Mouse (Mus musculus) layer of hippocampus, adult 2 months (tissue): Measurements from ENCODE around the gene Pdxp. TPM values are rescaled to one million over a fixed set of nuclear protein-coding genes. Genes with fewer than 3 reads are reported as not detected.

Experiments
- DNase-seq, 2 experiments: peaks; one replicate each; pipeline ENCODE4 v3.0.0; 2022; ENCODE audit warnings: low spot score in 2 of 2
- H3K27ac ChIP-seq: fragments of 200-600 bp; 2 replicates; pipeline ENCODE4 v1.8.1; 2022
- H3K4me3 ChIP-seq: fragments of 200-600 bp; 2 replicates; pipeline ENCODE4 v1.8.1; 2022; ENCODE audit warnings: mild to moderate bottlenecking
- CTCF ChIP-seq: fragments of 200-600 bp; conservative IDR thresholded peaks from 2 replicates; pipeline ENCODE4 v1.8.1; 2022; ENCODE audit warnings: antibody characterized with exemption, mild to moderate bottlenecking, moderate library complexity
- total RNA-seq, 2 experiments: library from RNA; stranded (reverse); gene quantifications; 2 replicates each; pipeline ENCODE4 v1.2.3; 2021

Gene Pdxp
- total RNA-seq, 2 experiments from 2014 or later, result 162 to 172 TPM

GRCm38 (mm10) chr15:78903243-78903642 lies 10.5 kb upstream of the Pdxp start:
- peak; percentile 83 to 92 for DNase-seq
- Histone ChIP-seq H3K4me3 (no peak overlapping the region; the same call in 1 of the 2 replicates), H3K27ac (no peak overlapping the region)
- peak; percentile 98 for TF ChIP-seq CTCF

- Histone ChIP-seq H3K27ac (no peak overlapping the region), H3K4me3 (no peak overlapping the region)
- DNase-seq, result no peak
- TF ChIP-seq CTCF, result no peak
Observed at GRCm38 (mm10) chr15:78908399-78908798, 5.3 kb upstream of the Pdxp start.

GRCm38 (mm10) chr15:78908982-78909381 lies 4.7 kb upstream of the Pdxp start:
- Histone ChIP-seq H3K27ac (no peak overlapping the region), H3K4me3 (no peak overlapping the region)
- DNase-seq, result no peak
- TF ChIP-seq CTCF, result no peak

GRCm38 (mm10) chr15:78912040-78912439 lies 1.7 kb upstream of the Pdxp start:
- DNase-seq, result no peak
- Histone ChIP-seq H3K27ac (no peak overlapping the region), H3K4me3 (no peak overlapping the region)
- peak; percentile 67 for TF ChIP-seq CTCF

GRCm38 (mm10) chr15:78914091-78914822 lies 538 bp downstream of the Pdxp start:
- TF ChIP-seq CTCF, result no peak
- H3K27ac ChIP-seq, result peak overlapping the region; percentile 96
- DNase-seq, result peak in 1 of 2 experiments; percentile 51
- H3K4me3 ChIP-seq, result peak overlapping the region; percentile 80

- H3K4me3 ChIP-seq, result peak overlapping the region; percentile 80
- TF ChIP-seq CTCF, result no peak
- no peak for DNase-seq
- H3K27ac ChIP-seq, result peak overlapping the region; percentile 96
Observed at GRCm38 (mm10) chr15:78914823-78915659, 1.3 kb downstream of the Pdxp start.

- TF ChIP-seq CTCF, result peak; percentile 85
- Histone ChIP-seq H3K4me3 (peak overlapping the region; percentile 80), H3K27ac (peak overlapping the region; percentile 96)
- peak; percentile 70 to 88 for DNase-seq
Observed at GRCm38 (mm10) chr15:78915660-78916017, 1.9 kb downstream of the Pdxp start.

GRCm38 (mm10) chr15:78916052-78916826 lies 2.5 kb downstream of the Pdxp start:
- Histone ChIP-seq H3K27ac (peak overlapping the region; percentile 69), H3K4me3 (peak overlapping the region; percentile 80)
- no peak for TF ChIP-seq CTCF
- DNase-seq, result no peak

GRCm38 (mm10) chr15:78918126-78918525 lies 4.4 kb downstream of the Pdxp start:
- no peak overlapping the region for H3K4me3 ChIP-seq
- DNase-seq, result no peak
- no peak for TF ChIP-seq CTCF
- H3K27ac ChIP-seq, result peak overlapping the region; percentile 23; the same call in 1 of the 2 replicates

GRCm38 (mm10) chr15:78919914-78920313 lies 6.2 kb downstream of the Pdxp start:
- no peak for DNase-seq
- Histone ChIP-seq H3K4me3 (no peak overlapping the region), H3K27ac (no peak overlapping the region)
- no peak for TF ChIP-seq CTCF

GRCm38 (mm10) chr15:78922700-78923099 lies 9.0 kb downstream of the Pdxp start:
- no peak for DNase-seq
- peak overlapping the region; percentile 73 for H3K27ac ChIP-seq
- H3K4me3 ChIP-seq, result no peak overlapping the region
- TF ChIP-seq CTCF, result no peak

GRCm38 (mm10) chr15:78923585-78923984 lies 9.9 kb downstream of the Pdxp start:
- H3K4me3 ChIP-seq, result no peak overlapping the region
- no peak for DNase-seq
- TF ChIP-seq CTCF, result no peak
- H3K27ac ChIP-seq, result no peak overlapping the region

GRCm38 (mm10) chr15:78925129-78925528 lies 11.4 kb downstream of the Pdxp start:
- DNase-seq, result no peak
- Histone ChIP-seq H3K4me3 (no peak overlapping the region), H3K27ac (no peak overlapping the region)
- no peak for TF ChIP-seq CTCF
